Mouse (Mus musculus): ENCODE data around the gene Ppp1r35. TPM values are rescaled to one million over a fixed set of nuclear protein-coding genes. Genes with fewer than 3 reads are reported as not detected.

Ppp1r35 gene
- polyA plus RNA-seq, 1 experiment from 2014 or later, result 33.9 TPM

DNA sequence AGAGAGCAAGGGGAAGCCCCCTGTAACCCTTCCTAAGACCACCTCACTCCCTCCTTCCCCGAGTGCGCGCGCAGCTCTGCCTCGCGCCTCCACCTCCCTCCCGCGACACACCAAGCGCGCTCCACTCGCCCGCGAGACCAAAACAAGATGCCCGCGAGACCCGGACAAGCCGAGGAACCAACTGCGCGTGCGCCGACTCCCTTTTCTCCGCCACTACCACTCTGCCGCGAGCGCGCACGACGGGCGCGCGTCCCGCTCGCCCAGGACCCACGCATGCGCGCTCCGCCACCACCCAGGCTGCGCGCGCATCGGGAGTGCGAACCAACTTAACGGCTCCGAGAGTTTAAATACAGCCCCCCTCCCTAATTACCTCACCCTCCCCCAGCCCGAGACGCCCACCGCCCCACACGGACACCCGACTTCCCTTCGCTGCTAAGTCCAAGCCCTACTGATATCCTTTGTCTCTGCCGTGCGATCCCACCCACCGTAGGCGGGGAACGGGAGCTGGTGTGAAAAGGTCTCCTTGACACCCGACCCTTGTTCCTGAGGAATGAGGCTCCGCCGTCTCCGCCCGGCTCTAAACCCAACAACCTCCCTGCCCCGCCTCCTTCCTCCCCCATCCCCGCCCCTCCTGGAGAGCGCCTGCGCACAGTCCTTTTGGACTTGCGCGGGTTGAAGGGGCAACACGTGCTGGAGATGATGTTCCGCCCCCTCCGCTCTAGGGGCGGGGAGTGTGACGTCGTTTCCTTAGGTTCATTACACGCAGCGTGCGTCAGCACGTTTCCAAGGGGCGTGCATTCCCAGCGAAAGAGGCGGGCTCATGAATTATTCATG, 7.7 kb downstream of the Ppp1r35 start:
- Histone ChIP-seq H3K36me3 (peaks cover 25% of the 10 kb centered on the region), H3K9me3 (no peaks in the 10 kb centered on the region), H3K27ac (peak overlapping the region; percentile 99), H3K4me1 (peaks cover 43% of the 10 kb centered on the region), H3K27me3 (no peaks in the 10 kb centered on the region), H3K9ac (peak overlapping the region; percentile 79), H3K4me3 (peak overlapping the region; percentile 61), H3K4me2 (peak overlapping the region; percentile 70)
- under 1% methylated on average over 79 of the region's 79 CpGs for WGBS
- ATAC-seq (ENCODE audit: borderline replicate concordance, extremely low read depth, low FRiP score, low TSS enrichment), result peak; percentile 92

DNA sequence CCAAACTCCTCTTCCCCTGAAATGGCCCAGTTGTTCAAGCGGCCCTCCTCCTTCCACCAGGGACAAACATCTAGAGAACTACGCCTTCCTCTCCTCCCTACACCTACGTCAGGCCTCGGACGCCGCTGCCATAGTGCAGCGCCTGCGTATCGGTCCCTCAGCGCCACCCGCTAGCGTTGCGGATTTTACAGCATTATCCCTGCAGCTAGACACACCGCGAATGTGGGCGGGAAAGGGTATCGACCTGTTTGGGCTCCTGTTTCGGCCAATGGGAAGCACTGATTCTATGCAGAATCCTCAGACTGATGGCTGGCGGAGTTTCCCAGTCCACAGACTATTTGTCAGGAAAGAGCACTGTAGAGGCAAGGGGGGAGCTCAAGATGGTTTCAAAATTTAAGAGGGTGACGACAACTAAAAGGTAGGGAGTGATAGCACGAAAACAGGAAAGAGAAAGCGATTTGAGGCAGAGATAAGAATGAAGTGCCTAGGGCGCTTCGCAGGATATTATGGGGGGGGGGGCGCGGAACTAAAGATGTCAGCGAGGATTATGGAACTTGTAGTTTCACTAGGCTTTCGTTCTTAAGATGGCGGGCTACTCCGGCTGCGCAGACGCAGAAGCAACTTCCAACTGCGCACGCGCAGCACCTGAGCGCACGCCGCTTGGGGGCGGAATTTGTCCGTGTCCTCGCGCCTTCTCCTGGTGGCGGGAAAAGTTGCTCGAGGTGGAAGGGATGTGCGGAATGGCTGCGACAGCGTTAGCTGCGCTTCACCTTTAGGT, 8.7 kb downstream of the Ppp1r35 start, which contains the start of the genes Mepce and Zcwpw1:
Gene Mepce, minus strand, starts transcription at position 505 of the 778 bp plus-strand sequence.
Gene Zcwpw1, plus strand, starts transcription at position 648 of the 778 bp plus-strand sequence.
- peak within 1 kb of the TSS; percentile 99 for H3K27ac ChIP-seq
- WGBS, result under 1% methylated on average over 48 of the region's 48 CpGs
- peak within 1 kb of the TSS; percentile 70 for H3K4me2 ChIP-seq
- no peaks in the 10 kb centered on the region for H3K27me3 ChIP-seq
- peaks cover 36% of the 10 kb centered on the region for H3K4me1 ChIP-seq
- H3K36me3 ChIP-seq, result peaks cover 14% of the 10 kb centered on the region
- H3K9me3 ChIP-seq, result no peaks in the 10 kb centered on the region
- H3K9ac ChIP-seq, result peak within 1 kb of the TSS; percentile 79
- ATAC-seq (ENCODE audit: borderline replicate concordance, extremely low read depth, low FRiP score, low TSS enrichment), result peak; percentile 52
- H3K4me3 ChIP-seq, result peak within 1 kb of the TSS; percentile 61

DNA sequence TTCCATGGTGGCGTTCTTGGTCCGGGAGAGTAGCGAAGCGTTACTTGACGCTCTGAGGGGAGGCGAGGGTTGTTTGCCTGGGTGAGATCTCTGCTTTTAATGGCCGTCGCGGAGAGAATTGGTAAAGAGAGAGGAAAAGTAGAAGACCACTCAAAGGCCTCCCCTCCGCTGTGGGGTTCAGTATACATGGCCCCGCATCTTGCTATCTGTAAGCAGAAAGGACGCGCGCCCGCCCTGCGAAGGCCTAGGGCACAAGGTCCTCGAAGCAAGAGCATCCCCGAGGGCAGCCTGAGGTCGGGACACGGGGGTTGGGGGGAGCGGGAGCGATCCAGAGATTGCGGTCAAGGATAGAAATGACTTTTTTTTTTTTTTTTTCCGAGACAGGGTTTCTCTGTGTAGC, 9.5 kb downstream of the Ppp1r35 start:
- Histone ChIP-seq H3K36me3 (peaks cover 6% of the 10 kb centered on the region; the same call in 1 of the 2 replicates), H3K4me1 (peaks cover 28% of the 10 kb centered on the region), H3K9ac (peak overlapping the region; percentile 14; the same call in 1 of the 2 replicates), H3K27me3 (no peaks in the 10 kb centered on the region), H3K27ac (no peak overlapping the region), H3K4me3 (peak overlapping the region; percentile 61), H3K4me2 (peak overlapping the region; percentile 70), H3K9me3 (no peaks in the 10 kb centered on the region)
- ATAC-seq (ENCODE audit: borderline replicate concordance, extremely low read depth, low FRiP score, low TSS enrichment), result no peak
- 68% methylated on average over 24 of the region's 24 CpGs for WGBS

DNA sequence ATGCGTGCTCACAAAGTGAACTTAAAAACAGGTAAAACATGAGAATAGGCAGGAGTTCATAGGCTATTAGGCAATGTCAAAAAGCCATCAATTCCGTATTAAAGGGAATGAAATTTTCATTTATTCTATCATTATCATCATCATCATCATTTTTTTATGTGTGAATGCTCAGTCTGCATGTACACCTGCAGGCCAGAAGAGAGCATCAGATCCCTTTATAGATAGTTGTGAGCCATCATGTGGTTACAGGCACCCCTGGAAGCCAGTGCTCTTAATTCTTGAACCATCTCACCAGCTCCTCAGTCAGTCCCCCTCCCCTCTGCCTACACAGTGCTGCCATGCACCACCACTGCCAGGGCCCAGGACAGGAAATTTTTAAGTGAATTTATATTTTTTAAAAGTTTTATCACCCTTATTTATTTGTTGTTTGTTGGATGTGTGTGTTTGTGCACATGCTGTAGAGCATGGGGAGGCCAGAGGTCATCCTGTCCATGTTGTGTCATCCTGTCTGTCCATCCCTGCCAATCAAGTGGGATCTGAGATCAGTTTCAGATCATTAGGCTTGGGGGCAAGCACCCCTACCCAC, 10.4 kb downstream of the Ppp1r35 start:
- 100% methylated on average over 2 of the region's 2 CpGs for WGBS
- no peak overlapping the region for H3K4me2 ChIP-seq
- H3K4me3 ChIP-seq, result no peak overlapping the region
- H3K4me1 ChIP-seq, result peaks cover 19% of the 10 kb centered on the region
- no peaks in the 10 kb centered on the region for H3K27me3 ChIP-seq
- no peak for ATAC-seq (ENCODE audit: borderline replicate concordance, extremely low read depth, low FRiP score, low TSS enrichment)
- no peak overlapping the region for H3K9ac ChIP-seq
- H3K9me3 ChIP-seq, result no peaks in the 10 kb centered on the region
- H3K27ac ChIP-seq, result no peak overlapping the region
- H3K36me3 ChIP-seq, result 0 out of 2 replicates have a peak, but pooled peaks cover 3% of the 10 kb centered on the region

DNA sequence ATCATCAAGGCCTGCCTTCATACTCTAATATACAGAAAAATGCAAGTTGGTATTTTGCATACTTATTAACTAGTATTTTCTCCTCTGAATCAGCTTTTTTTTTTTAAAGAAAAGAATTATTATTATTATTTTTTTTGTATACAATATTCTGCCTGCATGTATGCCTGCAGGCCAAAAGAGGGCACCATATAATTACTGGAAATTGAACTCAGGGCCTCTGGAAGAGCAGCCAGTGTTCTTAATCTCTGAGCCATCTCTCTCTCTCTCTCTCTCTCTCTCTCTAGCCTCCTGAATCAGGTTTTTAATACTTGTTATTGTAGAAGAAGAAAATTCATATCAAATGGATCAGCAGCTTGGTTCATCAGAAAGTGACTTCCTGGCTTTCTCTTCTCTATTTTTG, 12.9 kb downstream of the Ppp1r35 start:
- no peak overlapping the region for H3K27ac ChIP-seq
- no peaks in the 10 kb centered on the region for H3K9me3 ChIP-seq
- no peak overlapping the region for H3K9ac ChIP-seq
- peaks cover 6% of the 10 kb centered on the region for H3K4me1 ChIP-seq
- H3K4me3 ChIP-seq, result no peak overlapping the region
- no peak overlapping the region for H3K4me2 ChIP-seq
- no peak for ATAC-seq (ENCODE audit: borderline replicate concordance, extremely low read depth, low FRiP score, low TSS enrichment)
- no peaks in the 10 kb centered on the region for H3K36me3 ChIP-seq
- no peaks in the 10 kb centered on the region for H3K27me3 ChIP-seq

DNA sequence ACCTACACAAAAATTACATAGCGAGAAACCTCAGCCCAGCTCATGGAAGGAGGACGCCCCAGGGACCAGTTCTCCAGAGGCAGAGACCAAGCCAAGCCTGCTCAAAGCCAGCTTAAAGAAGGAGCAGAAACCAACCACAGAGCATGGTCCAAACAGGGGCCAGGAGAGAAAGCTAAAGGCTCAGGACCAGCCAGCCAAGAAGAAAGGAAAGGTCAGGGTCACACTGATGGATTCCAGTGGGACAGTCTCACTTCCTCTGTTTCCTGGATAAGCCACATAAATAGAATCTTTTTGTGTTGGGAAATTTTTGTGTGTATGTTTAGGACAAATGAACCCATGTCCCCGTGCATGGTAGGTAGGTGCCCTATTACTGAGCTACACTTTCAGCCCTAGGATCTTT, 18.0 kb downstream of the Ppp1r35 start:
- WGBS, result 74% methylated on average over 3 of the region's 3 CpGs
- no peak overlapping the region for H3K9ac ChIP-seq
- H3K36me3 ChIP-seq, result no peaks in the 10 kb centered on the region
- no peaks in the 10 kb centered on the region for H3K9me3 ChIP-seq
- no peak overlapping the region for H3K27ac ChIP-seq
- H3K27me3 ChIP-seq, result no peaks in the 10 kb centered on the region
- no peak for ATAC-seq (ENCODE audit: borderline replicate concordance, extremely low read depth, low FRiP score, low TSS enrichment)
- H3K4me1 ChIP-seq, result no peaks in the 10 kb centered on the region
- no peak overlapping the region for H3K4me2 ChIP-seq
- no peak overlapping the region for H3K4me3 ChIP-seq

DNA sequence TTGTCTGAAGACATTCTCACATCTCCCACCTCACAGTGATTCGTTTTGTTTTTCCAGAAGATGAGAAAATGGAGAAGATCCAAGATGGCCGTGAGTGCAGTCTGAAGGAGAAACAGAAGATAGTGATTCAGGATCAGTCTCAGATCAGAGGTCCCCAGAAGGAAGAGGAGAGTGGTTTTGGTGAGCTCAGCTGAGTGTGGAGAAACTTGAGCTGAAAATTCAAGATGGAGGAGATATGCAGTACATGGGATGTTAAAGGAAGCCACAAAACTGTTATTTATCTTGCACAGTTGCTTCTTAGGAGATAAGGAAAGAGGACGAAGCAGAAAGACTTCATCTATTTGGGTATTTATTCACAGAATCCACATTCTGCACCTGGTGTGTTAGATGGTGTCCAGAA, 22.3 kb downstream of the Ppp1r35 start:
- Histone ChIP-seq H3K4me3 (no peak overlapping the region), H3K36me3 (no peaks in the 10 kb centered on the region), H3K4me1 (no peaks in the 10 kb centered on the region), H3K27ac (no peak overlapping the region), H3K27me3 (no peaks in the 10 kb centered on the region), H3K9ac (no peak overlapping the region), H3K9me3 (no peaks in the 10 kb centered on the region), H3K4me2 (no peak overlapping the region)
- 73% methylated on average over 3 of the region's 3 CpGs for WGBS
- no peak for ATAC-seq (ENCODE audit: borderline replicate concordance, extremely low read depth, low FRiP score, low TSS enrichment)

DNA sequence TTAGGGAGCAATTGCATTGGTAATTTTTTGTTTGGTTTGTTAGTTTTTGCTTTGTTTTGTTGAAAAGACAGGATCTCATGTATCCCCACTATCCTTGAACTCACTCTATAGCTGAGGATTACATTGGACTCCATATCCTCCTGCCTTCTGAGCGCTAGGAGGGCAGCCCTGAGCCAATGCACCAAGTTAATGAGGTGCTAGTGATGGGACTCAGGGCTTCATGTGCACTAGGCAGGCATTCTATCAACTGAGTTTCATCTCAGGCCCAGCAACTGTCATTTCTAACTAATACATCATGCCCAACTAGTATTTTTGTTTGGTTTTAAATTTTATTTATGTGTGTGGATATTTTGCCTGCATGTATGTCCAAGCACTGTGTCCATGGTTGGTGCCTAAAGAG, 27.5 kb downstream of the Ppp1r35 start:
- H3K27me3 ChIP-seq, result no peaks in the 10 kb centered on the region
- no peak; the same call in 1 of the 2 replicates for ATAC-seq (ENCODE audit: borderline replicate concordance, extremely low read depth, low FRiP score, low TSS enrichment)
- no peak overlapping the region for H3K4me3 ChIP-seq
- H3K9ac ChIP-seq, result no peak overlapping the region
- H3K36me3 ChIP-seq, result no peaks in the 10 kb centered on the region
- no peak overlapping the region for H3K4me2 ChIP-seq
- no peak overlapping the region for H3K27ac ChIP-seq
- H3K4me1 ChIP-seq, result no peaks in the 10 kb centered on the region
- 32% methylated on average over 1 of the region's 1 CpGs for WGBS
- H3K9me3 ChIP-seq, result no peaks in the 10 kb centered on the region

DNA sequence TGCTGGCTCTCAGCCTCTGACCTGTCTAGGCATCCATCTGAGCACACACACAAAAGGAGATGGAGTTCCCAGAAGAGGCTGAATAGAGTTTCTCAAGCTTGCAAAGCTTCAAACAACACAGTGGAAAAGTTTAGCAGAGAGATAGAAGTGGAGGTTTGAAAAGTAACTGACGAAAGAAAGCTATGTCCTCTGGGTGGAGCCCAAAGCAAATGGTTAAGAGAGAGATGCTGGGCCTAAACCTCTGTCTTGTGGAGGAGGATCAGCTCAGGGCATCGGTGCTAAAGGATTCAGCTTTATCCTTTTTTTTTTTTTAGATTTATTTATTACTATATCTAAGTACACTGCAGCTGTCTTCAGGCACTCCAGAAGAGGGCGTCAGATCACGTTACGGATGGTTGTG, 29.7 kb downstream of the Ppp1r35 start:
- no peaks in the 10 kb centered on the region for H3K4me1 ChIP-seq
- no peak for ATAC-seq (ENCODE audit: borderline replicate concordance, extremely low read depth, low FRiP score, low TSS enrichment)
- no peak overlapping the region for H3K4me2 ChIP-seq
- no peak overlapping the region for H3K9ac ChIP-seq
- no peaks in the 10 kb centered on the region for H3K27me3 ChIP-seq
- H3K27ac ChIP-seq, result no peak overlapping the region
- 92% methylated on average over 5 of the region's 5 CpGs for WGBS
- H3K36me3 ChIP-seq, result no peaks in the 10 kb centered on the region
- no peaks in the 10 kb centered on the region for H3K9me3 ChIP-seq
- no peak overlapping the region for H3K4me3 ChIP-seq

DNA sequence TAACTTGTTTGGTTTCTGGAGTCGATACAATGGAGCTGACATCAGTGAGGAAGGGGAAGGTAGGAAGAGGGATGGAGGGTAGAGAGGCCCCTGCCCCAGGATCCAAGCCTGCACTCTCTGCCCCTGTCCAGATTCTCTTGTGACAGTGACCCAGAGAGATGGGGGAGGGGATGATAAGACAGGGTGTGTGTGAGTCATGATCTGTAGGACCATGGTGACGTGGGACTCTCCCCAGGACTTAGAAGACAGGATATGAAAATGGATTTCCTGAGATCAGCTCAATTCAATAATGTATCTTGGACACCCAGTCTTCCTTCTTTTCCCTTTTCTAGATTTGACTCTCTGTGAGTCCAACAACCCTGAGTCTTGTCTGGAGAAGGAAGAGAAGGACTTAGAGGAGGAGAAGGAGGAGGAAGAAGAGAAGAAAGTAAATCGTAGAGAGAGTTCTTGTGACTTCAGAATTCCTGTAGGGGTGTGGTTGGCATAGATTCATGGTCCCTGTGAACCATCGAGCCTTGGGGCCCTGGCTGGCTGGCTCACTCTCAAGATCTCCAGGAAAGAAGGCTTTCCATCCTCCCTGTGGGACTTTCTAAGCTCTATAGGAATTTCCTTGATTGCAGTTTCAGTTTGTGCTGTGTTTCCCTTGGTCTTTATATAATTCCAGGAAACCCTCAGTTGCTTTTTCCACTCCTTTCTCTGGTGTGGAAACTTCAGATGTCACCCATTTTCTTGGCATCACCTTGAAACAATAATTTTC, 39.0 kb downstream of the Ppp1r35 start:
- Histone ChIP-seq H3K27ac (no peak overlapping the region), H3K4me3 (no peak overlapping the region), H3K9ac (no peak overlapping the region), H3K36me3 (no peaks in the 10 kb centered on the region), H3K9me3 (no peaks in the 10 kb centered on the region), H3K27me3 (no peaks in the 10 kb centered on the region), H3K4me2 (no peak overlapping the region), H3K4me1 (no peaks in the 10 kb centered on the region)
- WGBS, result 36% methylated on average over 4 of the region's 4 CpGs
- ATAC-seq (ENCODE audit: borderline replicate concordance, extremely low read depth, low FRiP score, low TSS enrichment), result no peak

DNA sequence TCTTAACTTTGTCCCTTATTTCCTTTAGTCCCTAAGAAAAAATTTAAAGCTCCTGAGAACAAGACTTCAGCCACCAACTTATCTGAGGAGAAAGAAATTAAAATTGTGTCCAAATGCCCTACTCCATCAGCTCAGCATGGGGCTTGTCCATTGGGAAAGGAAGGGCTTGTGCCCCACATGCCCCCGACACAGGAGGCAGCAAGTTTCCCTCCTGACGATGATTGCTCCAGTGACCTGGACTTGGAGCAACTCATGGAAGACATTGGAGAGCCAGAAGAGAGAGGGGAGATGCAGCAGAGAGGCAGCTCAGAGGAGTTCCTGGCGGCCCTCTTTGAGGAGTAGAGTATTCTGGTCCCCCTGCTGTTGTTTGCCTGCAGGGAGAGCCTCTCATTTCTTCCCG, 43.5 kb downstream of the Ppp1r35 start:
- Histone ChIP-seq H3K27ac (no peak overlapping the region), H3K9me3 (no peaks in the 10 kb centered on the region), H3K4me1 (no peaks in the 10 kb centered on the region), H3K4me2 (no peak overlapping the region), H3K27me3 (no peaks in the 10 kb centered on the region), H3K4me3 (no peak overlapping the region), H3K9ac (no peak overlapping the region), H3K36me3 (no peaks in the 10 kb centered on the region)
- no peak for ATAC-seq (ENCODE audit: borderline replicate concordance, extremely low read depth, low FRiP score, low TSS enrichment)
- WGBS, result 56% methylated on average over 4 of the region's 4 CpGs
